Mouse (Mus musculus): Measurements from ENCODE around the gene Zfp28. TPM values are rescaled to one million over a fixed set of nuclear protein-coding genes. Genes with fewer than 3 reads are reported as not detected.
A peak's percentile ranks its signal among the peaks of the same experiment; 100 is the strongest.

The Zfp28 gene
- polyA plus RNA-seq, 1 experiment, result 2.9 TPM

DNA sequence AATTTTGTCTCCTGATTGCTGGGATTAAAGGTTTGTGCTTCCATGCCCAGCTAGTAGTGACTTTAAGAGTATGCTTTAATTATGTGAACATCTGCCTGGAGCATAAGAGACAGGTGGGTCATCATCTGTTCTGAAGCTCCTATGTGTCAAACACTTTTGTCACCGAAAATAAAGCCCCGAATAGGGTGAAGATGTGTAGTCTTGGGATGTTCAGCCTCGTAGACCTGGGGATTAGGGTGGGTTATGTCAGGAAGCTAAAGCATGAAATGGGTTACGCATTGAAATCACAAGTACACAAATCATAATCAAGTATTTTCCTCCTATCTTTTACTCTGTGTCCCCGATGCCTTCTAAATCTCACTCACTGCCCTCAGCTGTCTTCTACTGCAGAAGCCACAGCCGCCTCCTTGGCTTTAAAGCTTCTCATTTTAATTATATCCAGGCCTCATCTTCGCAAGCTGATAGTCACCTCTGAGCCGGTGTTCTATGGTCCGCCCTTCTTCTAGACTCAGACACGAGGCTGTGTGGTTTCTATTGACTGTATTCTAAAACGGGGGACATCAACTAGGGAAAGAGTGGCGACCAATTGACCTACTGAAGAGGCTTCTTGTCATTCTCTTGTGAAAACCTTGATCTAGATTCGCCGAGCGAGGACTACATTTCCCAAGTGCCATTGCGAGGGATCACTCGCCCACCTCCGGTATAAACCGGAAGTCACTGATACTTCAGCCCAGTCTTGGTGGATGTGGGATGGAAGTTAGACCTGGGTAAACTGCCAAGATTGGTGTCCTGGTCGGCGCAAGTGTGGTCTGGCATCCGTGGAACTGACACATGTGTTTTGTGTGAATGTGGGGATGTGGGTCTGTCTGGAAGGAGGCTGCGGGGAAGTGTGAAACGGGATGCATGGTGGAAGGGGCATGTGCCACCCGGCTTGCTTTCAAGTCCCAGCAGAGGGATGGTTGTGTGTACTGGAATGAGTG lies 15.2 kb downstream of the Zfp28 start, which contains the start of gene Smim17:
Gene Smim17 (plus strand): TSS at position 720 of the 980 bp plus-strand sequence.
- peak; percentile 20; the same call in 1 of the 2 replicates for TF ChIP-seq POLR2A (IDR thresholded peaks at IDR 0.05; ENCODE audit: control insufficient read depth, low read depth, low read length)
- no peak for TF ChIP-seq CTCF (IDR thresholded peaks at IDR 0.05; ENCODE audit: control insufficient read depth, insufficient read depth, insufficient replicate concordance, low read depth, low read length)
- Histone ChIP-seq H3K27me3 (ENCODE audit: control insufficient read depth, insufficient read depth, low read length) (no peaks in the 10 kb centered on the region), H3K36me3 (ENCODE audit: control insufficient read depth, insufficient read depth, low read length) (no peaks in the 10 kb centered on the region), H3K4me3 (ENCODE audit: control insufficient read depth, low read depth, low read length) (peak within 1 kb of the TSS; percentile 97), H3K4me1 (ENCODE audit: control insufficient read depth, insufficient read depth, low read length) (peaks cover 3% of the 10 kb centered on the region), H3K27ac (ENCODE audit: control insufficient read depth, insufficient read depth, low read depth, low read length) (peak within 1 kb of the TSS; percentile 69)

- TF ChIP-seq CTCF (IDR thresholded peaks at IDR 0.05; ENCODE audit: control insufficient read depth, insufficient read depth, insufficient replicate concordance, low read depth, low read length) (peak; percentile 56; the same call in 1 of the 2 replicates), POLR2A (IDR thresholded peaks at IDR 0.05; ENCODE audit: control insufficient read depth, low read depth, low read length) (peak; percentile 82)
- Histone ChIP-seq H3K4me3 (ENCODE audit: control insufficient read depth, low read depth, low read length) (peak within 1 kb of the TSS; percentile 84), H3K27me3 (ENCODE audit: control insufficient read depth, insufficient read depth, low read length) (no peaks in the 10 kb centered on the region), H3K4me1 (ENCODE audit: control insufficient read depth, insufficient read depth, low read length) (peaks cover 4% of the 10 kb centered on the region), H3K27ac (ENCODE audit: control insufficient read depth, insufficient read depth, low read depth, low read length) (peak within 1 kb of the TSS; percentile 90), H3K36me3 (ENCODE audit: control insufficient read depth, insufficient read depth, low read length) (no peaks in the 10 kb centered on the region; the same call in 1 of the 2 replicates)
These were observed 26.9 kb downstream of the Zfp28 start, which contains the start of gene Gm20715 for GRCm38 (mm10) chr7:6410043-6410442. Gm20715 (plus strand) TSS chr7:6410277.

DNA sequence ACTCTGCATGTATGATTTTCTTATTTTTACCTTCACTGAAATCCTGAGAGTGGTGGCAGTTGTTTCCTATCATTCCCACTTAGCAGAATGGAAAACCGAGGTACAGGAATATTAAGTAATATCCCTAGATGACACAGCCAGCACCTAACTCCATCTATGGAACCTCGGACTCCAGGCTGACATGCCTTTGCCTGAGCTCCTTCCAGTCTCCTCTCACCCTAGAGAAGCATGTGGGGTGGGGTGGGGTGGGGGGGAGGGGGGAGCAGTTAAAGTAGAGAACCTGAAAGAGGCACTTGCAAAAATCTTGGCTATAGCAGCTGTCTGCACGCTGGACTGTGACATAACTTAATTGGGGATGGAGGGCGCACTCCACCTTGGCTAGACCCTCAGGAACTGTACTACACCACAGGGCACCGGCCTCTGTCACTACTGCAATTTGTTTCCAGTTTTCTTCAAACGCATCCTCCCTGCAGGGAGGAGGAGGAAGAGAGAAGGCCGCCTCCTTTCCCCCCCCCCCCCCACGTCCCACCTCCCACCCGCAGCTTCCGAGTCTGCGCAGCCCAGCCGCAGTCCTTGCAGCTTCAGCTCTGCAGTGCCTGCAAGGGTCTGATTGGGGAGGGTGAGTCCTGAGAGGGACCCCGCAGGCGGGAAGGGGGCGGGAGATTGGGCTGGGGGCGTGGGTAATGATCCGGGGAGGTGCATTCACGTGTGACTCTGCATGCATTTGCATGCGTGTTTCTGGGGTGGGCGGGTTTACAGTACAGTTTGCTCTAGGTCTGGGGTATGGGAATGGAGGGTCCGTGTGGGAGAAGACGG lies 31.7 kb downstream of the Zfp28 start:
- H3K36me3 ChIP-seq (ENCODE audit: control insufficient read depth, insufficient read depth, low read length), result no peaks in the 10 kb centered on the region
- no peaks in the 10 kb centered on the region for H3K27me3 ChIP-seq (ENCODE audit: control insufficient read depth, insufficient read depth, low read length)
- TF ChIP-seq CTCF (IDR thresholded peaks at IDR 0.05; ENCODE audit: control insufficient read depth, insufficient read depth, insufficient replicate concordance, low read depth, low read length), result no peak
- no peak for TF ChIP-seq POLR2A (IDR thresholded peaks at IDR 0.05; ENCODE audit: control insufficient read depth, low read depth, low read length)
- no peak overlapping the region for H3K27ac ChIP-seq (ENCODE audit: control insufficient read depth, insufficient read depth, low read depth, low read length)
- H3K4me1 ChIP-seq (ENCODE audit: control insufficient read depth, insufficient read depth, low read length), result peaks cover 5% of the 10 kb centered on the region
- no peak overlapping the region for H3K4me3 ChIP-seq (ENCODE audit: control insufficient read depth, low read depth, low read length)

DNA sequence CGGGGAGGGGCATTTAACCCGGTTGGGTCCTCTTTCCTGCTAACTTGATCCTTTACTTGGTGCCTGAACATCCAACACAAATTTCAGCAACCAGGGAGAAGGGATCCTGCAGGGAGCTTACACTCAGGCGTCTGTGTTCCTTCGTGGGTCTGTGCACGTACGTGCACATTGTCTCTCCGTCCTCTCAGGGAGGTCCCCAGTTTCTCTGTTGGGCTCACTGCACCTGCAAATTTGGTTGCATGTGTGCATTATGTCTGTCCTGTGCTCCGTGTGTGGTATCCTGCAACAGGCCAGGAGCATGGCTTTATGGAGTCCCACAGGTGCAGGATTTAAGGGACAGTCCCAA lies 32.3 kb downstream of the Zfp28 start:
- no peak for TF ChIP-seq CTCF (IDR thresholded peaks at IDR 0.05; ENCODE audit: control insufficient read depth, insufficient read depth, insufficient replicate concordance, low read depth, low read length)

GRCm38 (mm10) chr7:6419894-6420293 lies 36.8 kb downstream of the Zfp28 start:
- no peak overlapping the region for H3K27ac ChIP-seq (ENCODE audit: control insufficient read depth, insufficient read depth, low read depth, low read length)
- peaks cover 14% of the 10 kb centered on the region for H3K4me1 ChIP-seq (ENCODE audit: control insufficient read depth, insufficient read depth, low read length)

More for the DNA sequence above, 32.3 kb downstream of the Zfp28 start:
- H3K4me1 ChIP-seq (ENCODE audit: control insufficient read depth, insufficient read depth, low read length), result peaks cover 5% of the 10 kb centered on the region
- no peaks in the 10 kb centered on the region for H3K27me3 ChIP-seq (ENCODE audit: control insufficient read depth, insufficient read depth, low read length)
- H3K4me3 ChIP-seq (ENCODE audit: control insufficient read depth, low read depth, low read length), result no peak overlapping the region
- H3K36me3 ChIP-seq (ENCODE audit: control insufficient read depth, insufficient read depth, low read length), result no peaks in the 10 kb centered on the region
- H3K27ac ChIP-seq (ENCODE audit: control insufficient read depth, insufficient read depth, low read depth, low read length), result no peak overlapping the region

GRCm38 (mm10) chr7:6429381-6429780 lies 46.3 kb downstream of the Zfp28 start:
- H3K4me1 ChIP-seq (ENCODE audit: control insufficient read depth, insufficient read depth, low read length), result no peaks in the 10 kb centered on the region; the same call in 1 of the 2 replicates
- no peaks in the 10 kb centered on the region; the same call in 1 of the 2 replicates for H3K36me3 ChIP-seq (ENCODE audit: control insufficient read depth, insufficient read depth, low read length)
- H3K27ac ChIP-seq (ENCODE audit: control insufficient read depth, insufficient read depth, low read depth, low read length), result no peak overlapping the region
- H3K27me3 ChIP-seq (ENCODE audit: control insufficient read depth, insufficient read depth, low read length), result no peaks in the 10 kb centered on the region
- no peak overlapping the region for H3K4me3 ChIP-seq (ENCODE audit: control insufficient read depth, low read depth, low read length)
- TF ChIP-seq POLR2A (IDR thresholded peaks at IDR 0.05; ENCODE audit: control insufficient read depth, low read depth, low read length) (no peak), CTCF (IDR thresholded peaks at IDR 0.05; ENCODE audit: control insufficient read depth, insufficient read depth, insufficient replicate concordance, low read depth, low read length) (peak; percentile 37; the same call in 1 of the 2 replicates)

More at GRCm38 (mm10) chr7:6419894-6420293, 36.8 kb downstream of the Zfp28 start:
- Histone ChIP-seq H3K36me3 (ENCODE audit: control insufficient read depth, insufficient read depth, low read length) (no peaks in the 10 kb centered on the region), H3K27me3 (ENCODE audit: control insufficient read depth, insufficient read depth, low read length) (no peaks in the 10 kb centered on the region), H3K4me3 (ENCODE audit: control insufficient read depth, low read depth, low read length) (peak overlapping the region; percentile 42)
- no peak for TF ChIP-seq CTCF (IDR thresholded peaks at IDR 0.05; ENCODE audit: control insufficient read depth, insufficient read depth, insufficient replicate concordance, low read depth, low read length)
- no peak for TF ChIP-seq POLR2A (IDR thresholded peaks at IDR 0.05; ENCODE audit: control insufficient read depth, low read depth, low read length)

Data from testis, adult 2 months (tissue).